Mouse (Mus musculus): ENCODE results near the gene Mybph. TPM values are rescaled to one million over a fixed set of nuclear protein-coding genes. Genes with fewer than 3 reads are reported as not detected.

Gene Mybph
- 0.12 and 0.89 TPM in 2 replicates for polyA plus RNA-seq (2012; rRNA removed)

- TF ChIP-seq CTCF (conservative IDR thresholded peaks at IDR 0.05; ENCODE audit: insufficient read depth, insufficient read length, low read depth, low read length) (no peak), POLR2A (IDR thresholded peaks at IDR 0.05; ENCODE audit: low read depth, low read length) (no peak)
- WGBS = 80% methylated on average over 1 of the region's 1 CpGs
- no peaks in the 10 kb centered on the region for H3K27me3 ChIP-seq (replicated peaks; ENCODE audit: control insufficient read depth, insufficient read depth, low read length)
- no peaks in the 10 kb centered on the region for H3K4me1 ChIP-seq (ENCODE audit: control insufficient read depth, insufficient read depth, low read length)
- no peak for DNase-seq
- H3K27ac ChIP-seq (ENCODE audit: insufficient read depth, low read depth, low read length) = no peak within 1 kb of the TSS
- no peaks in the 10 kb centered on the region for H3K36me3 ChIP-seq (ENCODE audit: control insufficient read depth, insufficient read depth, low read length)
- no peak within 1 kb of the TSS for H3K4me3 ChIP-seq (ENCODE audit: insufficient read depth, low read depth, low read length)
These were observed at the start of gene Mybph for GRCm38 (mm10) chr1:134193126-134193525. Gene Mybph, plus strand, starts transcription at chr1:134193448.

GRCm38 (mm10) chr1:134146066-134146465 lies 47.2 kb upstream of the Mybph start:
- no peak for DNase-seq
- H3K27me3 ChIP-seq (replicated peaks; ENCODE audit: control insufficient read depth, insufficient read depth, low read length) = no peaks in the 10 kb centered on the region
- no peaks in the 10 kb centered on the region for H3K4me1 ChIP-seq (ENCODE audit: control insufficient read depth, insufficient read depth, low read length)
- no peak overlapping the region for H3K4me3 ChIP-seq (ENCODE audit: insufficient read depth, low read depth, low read length)
- H3K27ac ChIP-seq (ENCODE audit: insufficient read depth, low read depth, low read length) = no peak overlapping the region
- TF ChIP-seq CTCF (conservative IDR thresholded peaks at IDR 0.05; ENCODE audit: insufficient read depth, insufficient read length, low read depth, low read length) (no peak), POLR2A (IDR thresholded peaks at IDR 0.05; ENCODE audit: low read depth, low read length) (no peak)
- H3K36me3 ChIP-seq (ENCODE audit: control insufficient read depth, insufficient read depth, low read length) = no peaks in the 10 kb centered on the region
- WGBS = 87% methylated on average over 8 of the region's 8 CpGs

GRCm38 (mm10) chr1:134150076-134150475 lies 43.2 kb upstream of the Mybph start:
- no peak overlapping the region for H3K27ac ChIP-seq (ENCODE audit: insufficient read depth, low read depth, low read length)
- no peaks in the 10 kb centered on the region for H3K36me3 ChIP-seq (ENCODE audit: control insufficient read depth, insufficient read depth, low read length)
- H3K4me3 ChIP-seq (ENCODE audit: insufficient read depth, low read depth, low read length) = no peak overlapping the region
- WGBS = 36% methylated on average over 8 of the region's 8 CpGs
- TF ChIP-seq POLR2A (IDR thresholded peaks at IDR 0.05; ENCODE audit: low read depth, low read length) (no peak), CTCF (conservative IDR thresholded peaks at IDR 0.05; ENCODE audit: insufficient read depth, insufficient read length, low read depth, low read length) (no peak)
- no peak for DNase-seq
- H3K27me3 ChIP-seq (replicated peaks; ENCODE audit: control insufficient read depth, insufficient read depth, low read length) = no peaks in the 10 kb centered on the region
- H3K4me1 ChIP-seq (ENCODE audit: control insufficient read depth, insufficient read depth, low read length) = no peaks in the 10 kb centered on the region

GRCm38 (mm10) chr1:134150745-134151144 lies 42.5 kb upstream of the Mybph start:
- no peak for TF ChIP-seq POLR2A (IDR thresholded peaks at IDR 0.05; ENCODE audit: low read depth, low read length)
- no peak for TF ChIP-seq CTCF (conservative IDR thresholded peaks at IDR 0.05; ENCODE audit: insufficient read depth, insufficient read length, low read depth, low read length)
- no peaks in the 10 kb centered on the region for H3K27me3 ChIP-seq (replicated peaks; ENCODE audit: control insufficient read depth, insufficient read depth, low read length)
- no peaks in the 10 kb centered on the region for H3K36me3 ChIP-seq (ENCODE audit: control insufficient read depth, insufficient read depth, low read length)
- 93% methylated on average over 9 of the region's 9 CpGs for WGBS
- H3K27ac ChIP-seq (ENCODE audit: insufficient read depth, low read depth, low read length) = no peak overlapping the region
- H3K4me1 ChIP-seq (ENCODE audit: control insufficient read depth, insufficient read depth, low read length) = no peaks in the 10 kb centered on the region
- no peak for DNase-seq
- no peak overlapping the region for H3K4me3 ChIP-seq (ENCODE audit: insufficient read depth, low read depth, low read length)

- WGBS = 29% methylated on average over 13 of the region's 13 CpGs
These were observed 41.4 kb upstream of the Mybph start for GRCm38 (mm10) chr1:134151655-134152412.

GRCm38 (mm10) chr1:134152626-134153590 lies 40.3 kb upstream of the Mybph start:
- no peak for DNase-seq
- no peaks in the 10 kb centered on the region for H3K27me3 ChIP-seq (replicated peaks; ENCODE audit: control insufficient read depth, insufficient read depth, low read length)
- H3K4me3 ChIP-seq (ENCODE audit: insufficient read depth, low read depth, low read length) = no peak overlapping the region
- WGBS = 82% methylated on average over 21 of the region's 21 CpGs
- H3K36me3 ChIP-seq (ENCODE audit: control insufficient read depth, insufficient read depth, low read length) = no peaks in the 10 kb centered on the region
- H3K27ac ChIP-seq (ENCODE audit: insufficient read depth, low read depth, low read length) = no peak overlapping the region
- TF ChIP-seq POLR2A (IDR thresholded peaks at IDR 0.05; ENCODE audit: low read depth, low read length) (no peak), CTCF (conservative IDR thresholded peaks at IDR 0.05; ENCODE audit: insufficient read depth, insufficient read length, low read depth, low read length) (no peak)
- no peaks in the 10 kb centered on the region for H3K4me1 ChIP-seq (ENCODE audit: control insufficient read depth, insufficient read depth, low read length)

More at GRCm38 (mm10) chr1:134151655-134152412, 41.4 kb upstream of the Mybph start:
- peak; percentile 81 for DNase-seq
- TF ChIP-seq CTCF (conservative IDR thresholded peaks at IDR 0.05; ENCODE audit: insufficient read depth, insufficient read length, low read depth, low read length) (peak; percentile 83), POLR2A (IDR thresholded peaks at IDR 0.05; ENCODE audit: low read depth, low read length) (no peak)
- Histone ChIP-seq H3K36me3 (ENCODE audit: control insufficient read depth, insufficient read depth, low read length) (no peaks in the 10 kb centered on the region), H3K4me1 (ENCODE audit: control insufficient read depth, insufficient read depth, low read length) (no peaks in the 10 kb centered on the region), H3K27ac (ENCODE audit: insufficient read depth, low read depth, low read length) (no peak overlapping the region), H3K27me3 (replicated peaks; ENCODE audit: control insufficient read depth, insufficient read depth, low read length) (no peaks in the 10 kb centered on the region), H3K4me3 (ENCODE audit: insufficient read depth, low read depth, low read length) (no peak overlapping the region)

GRCm38 (mm10) chr1:134154121-134154520 lies 39.1 kb upstream of the Mybph start:
- H3K27ac ChIP-seq (ENCODE audit: insufficient read depth, low read depth, low read length) = no peak overlapping the region
- H3K27me3 ChIP-seq (replicated peaks; ENCODE audit: control insufficient read depth, insufficient read depth, low read length) = no peaks in the 10 kb centered on the region
- no peak for DNase-seq
- H3K4me1 ChIP-seq (ENCODE audit: control insufficient read depth, insufficient read depth, low read length) = no peaks in the 10 kb centered on the region
- no peaks in the 10 kb centered on the region for H3K36me3 ChIP-seq (ENCODE audit: control insufficient read depth, insufficient read depth, low read length)
- TF ChIP-seq CTCF (conservative IDR thresholded peaks at IDR 0.05; ENCODE audit: insufficient read depth, insufficient read length, low read depth, low read length) = no peak
- no peak overlapping the region for H3K4me3 ChIP-seq (ENCODE audit: insufficient read depth, low read depth, low read length)
- 86% methylated on average over 3 of the region's 3 CpGs for WGBS

Measured in kidney, adult 2 months (tissue).